Mouse (Mus musculus) intestine, embryonic 16.5 days (tissue): ENCODE measurements around the gene Nts. TPM values are rescaled to one million over a fixed set of nuclear protein-coding genes. Genes with fewer than 3 reads are reported as not detected.
A peak's percentile ranks its signal among the peaks of the same experiment; 100 is the strongest.

Experiments
- ATAC-seq: fragments of 200-750 bp; cut with Nextera tagmentation; 2 replicates; pipeline ENCODE4 v1.8.0; 2017; ENCODE audit warnings: moderate TSS enrichment, moderate library complexity
- H3K27ac ChIP-seq: fragments of 300-500 bp; sonication (generic); 2 replicates; pipeline ENCODE4 v1.5.1; 2014; ENCODE audit warnings: mild to moderate bottlenecking, low read length
- H3K27me3 ChIP-seq: fragments of 300-500 bp; sonication (generic); replicated peaks from 2 replicates; pipeline ENCODE4 v1.6.1; 2014; ENCODE audit warnings: low read length, control low read depth, mixed read lengths; ENCODE audit not compliant: control insufficient read depth, insufficient read depth
- H3K36me3 ChIP-seq: fragments of 300-500 bp; sonication (generic); 2 replicates; pipeline ENCODE4 v1.6.1; 2014; ENCODE audit warnings: low read length, control low read depth; ENCODE audit not compliant: control insufficient read depth, insufficient read depth
- H3K4me1 ChIP-seq: fragments of 300-500 bp; sonication (generic); 2 replicates; pipeline ENCODE4 v1.6.1; 2014; ENCODE audit warnings: low read length, control low read depth, mixed read lengths; ENCODE audit not compliant: control insufficient read depth, insufficient read depth
- H3K4me2 ChIP-seq: fragments of 300-500 bp; sonication (generic); 2 replicates; pipeline ENCODE4 v1.6.1; 2014; ENCODE audit warnings: low read depth, low read length, control low read depth
- H3K4me3 ChIP-seq: fragments of 300-500 bp; sonication (generic); 2 replicates; pipeline ENCODE4 v1.5.1; 2014; ENCODE audit warnings: mild to moderate bottlenecking, low read length
- H3K9ac ChIP-seq: fragments of 300-500 bp; sonication (generic); 2 replicates; pipeline ENCODE4 v1.6.1; 2014; ENCODE audit warnings: low read depth, low read length
- H3K9me3 ChIP-seq: fragments of 300-500 bp; sonication (generic); 2 replicates; pipeline ENCODE4 v1.6.1; 2016; ENCODE audit warnings: low read length, control low read depth; ENCODE audit not compliant: control insufficient read depth
- WGBS: fragments of 180-500 bp; shearing (Covaris S2); extraction: QIAGEN DNeasy Blood & Tissue Kit; methylation state at CpG from one replicate; pipeline ENCODE4 v1.1.7; 2014; 5-methylcytosine and 5-hydroxymethylcytosine counted together
- polyA plus RNA-seq: library from polyadenylated mRNA; unstranded; fragments of >200 nt; fragmentation: Nextera tagmentation; extraction: Ambion mirVana; gene quantifications from 2 replicates; pipeline ENCODE4 v1.2.1, GENCODE M21; 2015

The Nts gene
- polyA plus RNA-seq = 4.7 and 8.0 TPM in 2 replicates

DNA sequence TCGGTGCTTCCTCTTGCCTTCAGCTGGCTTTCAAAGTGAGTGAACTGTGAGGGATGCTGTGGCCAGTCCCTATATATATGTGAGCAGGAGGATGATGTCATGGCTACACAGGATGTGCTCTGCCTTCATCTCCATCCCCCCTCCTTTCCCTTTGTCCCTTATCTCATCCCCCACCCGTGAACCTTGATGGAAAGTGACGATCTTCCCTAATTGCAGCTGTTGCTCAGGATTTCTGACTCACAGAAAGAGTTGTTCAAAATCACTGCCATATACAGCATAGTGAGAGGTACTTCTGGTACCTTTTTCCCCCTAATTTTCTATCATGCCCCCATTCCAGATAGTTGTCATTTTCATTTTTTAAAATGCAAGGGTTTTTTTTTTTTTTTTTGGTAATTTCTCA lies at the start of gene Nts:
Gene Nts (minus strand): TSS at position 101 of the 400 bp plus-strand sequence.
- no peak within 1 kb of the TSS for H3K9ac ChIP-seq
- no peaks in the 10 kb centered on the region for H3K27me3 ChIP-seq
- H3K4me3 ChIP-seq = no peak within 1 kb of the TSS
- no peak for ATAC-seq
- no peak within 1 kb of the TSS for H3K4me2 ChIP-seq
- no peaks in the 10 kb centered on the region for H3K36me3 ChIP-seq
- H3K27ac ChIP-seq = no peak within 1 kb of the TSS
- H3K4me1 ChIP-seq = no peaks in the 10 kb centered on the region
- H3K9me3 ChIP-seq = no peaks in the 10 kb centered on the region
- WGBS = 26% methylated on average over 3 of the region's 3 CpGs

DNA sequence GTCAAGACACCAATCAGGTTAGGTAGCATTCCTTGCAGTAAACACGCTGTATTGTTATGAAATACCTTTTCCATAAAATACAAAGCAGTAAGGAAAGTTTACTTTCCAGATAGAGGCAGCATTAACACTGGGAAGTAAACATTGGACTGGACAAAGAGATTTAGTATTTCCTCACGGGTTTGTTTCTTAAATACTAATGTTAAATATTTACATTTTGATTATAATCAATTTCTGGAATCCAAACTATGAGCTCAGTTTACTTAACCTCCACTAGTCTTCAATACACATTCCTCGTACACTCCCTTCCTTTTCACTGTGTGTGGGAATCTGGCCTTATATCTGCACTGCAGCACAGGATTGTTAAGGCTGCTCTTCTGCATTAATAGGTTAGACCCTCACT lies 37.6 kb upstream of the Nts start:
- no peaks in the 10 kb centered on the region for H3K27me3 ChIP-seq
- no peaks in the 10 kb centered on the region for H3K9me3 ChIP-seq
- WGBS = 30% methylated on average over 3 of the region's 3 CpGs
- H3K4me1 ChIP-seq = no peaks in the 10 kb centered on the region
- no peak overlapping the region for H3K9ac ChIP-seq
- H3K36me3 ChIP-seq = no peaks in the 10 kb centered on the region
- H3K4me3 ChIP-seq = no peak overlapping the region
- no peak overlapping the region for H3K4me2 ChIP-seq
- no peak overlapping the region for H3K27ac ChIP-seq
- peak; percentile 70 for ATAC-seq

DNA sequence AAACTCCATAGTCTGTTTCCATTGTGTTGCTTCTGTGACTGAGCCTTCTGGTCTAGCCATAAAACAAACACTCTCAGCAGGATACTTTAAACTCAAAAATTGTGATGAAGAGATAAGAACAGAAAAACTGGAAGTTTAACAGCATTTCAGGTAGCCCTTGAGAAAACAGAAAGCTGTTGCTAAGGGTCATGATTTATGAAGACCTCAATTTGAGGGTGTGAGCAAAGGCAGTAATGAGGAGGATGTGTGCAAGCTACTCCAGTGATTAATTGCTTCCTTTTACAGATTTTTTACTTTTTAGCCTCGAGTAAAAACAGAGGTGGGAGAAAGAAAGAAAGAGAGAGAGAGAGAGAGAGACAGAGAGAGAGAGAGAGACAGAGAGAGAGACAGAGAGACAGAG lies 23.9 kb upstream of the Nts start:
- no peaks in the 10 kb centered on the region for H3K27me3 ChIP-seq
- 10% methylated on average over 1 of the region's 1 CpGs for WGBS
- H3K27ac ChIP-seq = no peak overlapping the region
- no peaks in the 10 kb centered on the region for H3K4me1 ChIP-seq
- no peak for ATAC-seq
- no peaks in the 10 kb centered on the region for H3K9me3 ChIP-seq
- no peaks in the 10 kb centered on the region for H3K36me3 ChIP-seq
- no peak overlapping the region for H3K9ac ChIP-seq
- no peak overlapping the region for H3K4me3 ChIP-seq
- H3K4me2 ChIP-seq = no peak overlapping the region

DNA sequence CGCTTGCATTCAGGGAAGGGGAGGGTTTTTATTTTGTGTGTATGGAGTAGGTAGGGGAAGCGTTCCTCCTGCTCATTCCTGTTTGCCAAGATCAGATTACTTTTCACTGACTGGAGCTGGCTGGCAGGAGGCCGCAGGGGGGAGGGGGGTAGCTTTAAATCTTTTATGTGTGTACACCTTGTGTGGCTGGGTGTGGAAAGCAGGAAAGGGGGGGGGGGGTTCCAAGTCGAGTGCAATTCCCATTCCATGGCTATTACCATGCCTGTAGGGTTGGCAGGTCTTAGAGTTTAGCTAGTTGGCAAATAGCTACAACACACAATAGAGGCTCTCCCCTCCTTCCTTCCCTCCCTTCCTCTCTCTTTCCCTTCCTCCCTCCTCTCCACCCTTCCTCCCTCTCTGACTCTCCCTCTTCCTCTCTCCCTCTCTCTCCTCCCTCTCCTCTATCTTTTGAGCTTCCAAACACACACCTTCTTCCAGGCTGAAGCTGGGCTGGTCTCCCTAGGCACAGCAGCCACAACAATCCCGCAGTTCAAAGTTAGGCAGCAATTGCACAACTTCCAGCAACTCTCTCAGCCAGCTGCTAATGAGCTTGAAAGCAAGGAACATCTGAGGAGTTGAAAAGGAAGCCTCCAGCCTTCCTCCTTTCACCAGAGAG lies 21.6 kb upstream of the Nts start, which contains the start of gene Rassf9:
Gene Rassf9 (plus strand): TSS at position 416 of the 655 bp plus-strand sequence.
- Histone ChIP-seq H3K36me3 (no peaks in the 10 kb centered on the region), H3K4me1 (no peaks in the 10 kb centered on the region), H3K27me3 (no peaks in the 10 kb centered on the region), H3K27ac (peak within 1 kb of the TSS; percentile 59; the same call in 1 of the 2 replicates), H3K9ac (0 out of 2 replicates have a peak within 1 kb of the TSS, but pooled peaks have one; percentile 40), H3K4me3 (peak within 1 kb of the TSS; percentile 38), H3K9me3 (no peaks in the 10 kb centered on the region), H3K4me2 (peak within 1 kb of the TSS; percentile 38)
- 11% methylated on average over 5 of the region's 5 CpGs for WGBS
- peak; percentile 84 for ATAC-seq

DNA sequence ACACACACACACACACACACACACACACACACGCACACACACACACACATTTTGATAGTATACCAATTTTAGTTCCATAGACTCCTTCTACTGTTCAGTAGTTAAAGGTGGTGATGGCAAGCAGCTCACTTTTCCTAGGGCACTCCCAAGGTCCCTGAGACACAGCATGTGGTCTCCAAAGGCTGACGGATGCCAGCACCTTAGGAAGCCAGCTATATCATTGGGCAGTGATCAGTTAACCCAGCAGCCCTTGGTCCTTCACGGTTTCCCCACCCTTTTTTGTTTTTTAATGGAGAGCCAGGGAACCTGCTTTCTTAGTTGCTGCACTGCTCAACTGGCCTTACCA lies 21.1 kb upstream of the Nts start:
- no peaks in the 10 kb centered on the region for H3K4me1 ChIP-seq
- no peak for ATAC-seq
- no peaks in the 10 kb centered on the region for H3K27me3 ChIP-seq
- no peak overlapping the region for H3K27ac ChIP-seq
- no peaks in the 10 kb centered on the region for H3K36me3 ChIP-seq
- H3K4me2 ChIP-seq = peak overlapping the region; percentile 38; the same call in 1 of the 2 replicates
- no peak overlapping the region for H3K4me3 ChIP-seq
- H3K9ac ChIP-seq = 0 out of 2 replicates have a peak overlapping the region, but pooled peaks have one; percentile 40
- H3K9me3 ChIP-seq = no peaks in the 10 kb centered on the region
- 39% methylated on average over 3 of the region's 3 CpGs for WGBS

DNA sequence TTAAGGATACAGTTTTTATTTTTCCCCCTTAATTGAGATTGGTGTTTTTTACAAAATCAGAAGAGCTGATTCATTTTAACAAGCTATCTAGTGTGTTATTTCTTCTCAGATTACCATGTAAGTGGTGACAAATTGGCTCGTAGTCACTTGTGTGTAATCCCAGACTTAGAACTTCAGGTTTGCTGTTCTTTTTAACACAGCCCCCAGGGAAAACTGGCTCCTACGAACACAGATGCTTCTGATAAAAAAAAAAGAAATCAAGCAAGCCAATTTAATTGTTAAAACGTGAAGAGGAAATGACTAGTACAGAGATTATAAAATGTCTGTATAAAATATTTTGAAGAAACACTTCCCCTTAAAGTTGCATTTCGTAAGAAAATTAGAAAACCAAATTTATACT lies 17.1 kb upstream of the Nts start:
- WGBS = 57% methylated on average over 4 of the region's 4 CpGs
- H3K27me3 ChIP-seq = no peaks in the 10 kb centered on the region
- no peak for ATAC-seq

DNA sequence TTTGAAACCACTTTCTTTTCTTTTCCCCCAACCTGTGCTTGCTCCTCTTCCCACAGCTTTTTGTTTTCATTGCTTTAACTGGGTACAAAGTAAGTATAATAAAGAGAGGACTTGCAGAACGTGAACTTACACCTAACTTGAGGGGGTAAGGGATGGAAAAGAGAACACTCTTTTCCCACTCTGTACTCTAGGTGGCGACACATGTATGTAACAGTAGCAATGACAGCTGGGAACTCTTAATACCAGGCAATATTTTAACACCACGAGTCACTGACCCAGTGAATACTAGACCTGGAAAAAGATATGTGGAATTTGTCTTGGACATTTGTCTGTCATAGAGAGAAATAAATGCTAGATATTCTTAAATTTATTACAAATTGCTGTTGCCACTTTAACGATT lies 8.5 kb upstream of the Nts start:
- ATAC-seq = no peak
- no peaks in the 10 kb centered on the region for H3K9me3 ChIP-seq
- H3K27ac ChIP-seq = no peak overlapping the region
- H3K4me1 ChIP-seq = no peaks in the 10 kb centered on the region
- H3K4me2 ChIP-seq = no peak overlapping the region
- H3K27me3 ChIP-seq = no peaks in the 10 kb centered on the region
- H3K9ac ChIP-seq = no peak overlapping the region
- H3K36me3 ChIP-seq = no peaks in the 10 kb centered on the region
- WGBS = 29% methylated on average over 4 of the region's 4 CpGs
- H3K4me3 ChIP-seq = no peak overlapping the region

More for the DNA sequence above, 17.1 kb upstream of the Nts start:
- H3K4me3 ChIP-seq = no peak overlapping the region
- no peaks in the 10 kb centered on the region for H3K4me1 ChIP-seq
- no peak overlapping the region for H3K27ac ChIP-seq
- no peak overlapping the region for H3K9ac ChIP-seq
- no peaks in the 10 kb centered on the region for H3K36me3 ChIP-seq
- H3K9me3 ChIP-seq = no peaks in the 10 kb centered on the region
- no peak overlapping the region for H3K4me2 ChIP-seq

DNA sequence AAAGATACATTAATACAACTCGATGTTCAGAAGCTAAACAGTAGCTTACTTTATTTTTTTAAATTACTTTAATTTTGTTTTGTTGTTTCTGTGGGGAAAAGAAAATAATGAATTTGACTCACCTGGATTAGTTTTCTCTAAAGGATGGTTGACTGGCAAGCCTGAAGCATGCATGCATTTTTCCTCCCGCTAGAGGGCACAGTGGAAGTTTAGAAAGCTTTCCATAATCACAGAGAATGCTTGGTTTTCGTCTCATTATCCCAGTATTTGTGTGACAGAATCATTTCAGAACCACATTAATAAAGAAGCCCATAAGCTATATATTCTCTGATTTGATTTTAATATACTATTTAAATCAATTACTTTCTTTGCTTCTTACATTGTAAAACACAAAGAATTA lies 1.5 kb upstream of the Nts start:
- Histone ChIP-seq H3K36me3 (no peaks in the 10 kb centered on the region), H3K4me3 (no peak overlapping the region), H3K9me3 (no peaks in the 10 kb centered on the region), H3K4me1 (no peaks in the 10 kb centered on the region), H3K9ac (no peak overlapping the region), H3K27me3 (no peaks in the 10 kb centered on the region), H3K4me2 (no peak overlapping the region), H3K27ac (no peak overlapping the region)
- no peak for ATAC-seq
- WGBS = 10% methylated on average over 3 of the region's 3 CpGs

DNA sequence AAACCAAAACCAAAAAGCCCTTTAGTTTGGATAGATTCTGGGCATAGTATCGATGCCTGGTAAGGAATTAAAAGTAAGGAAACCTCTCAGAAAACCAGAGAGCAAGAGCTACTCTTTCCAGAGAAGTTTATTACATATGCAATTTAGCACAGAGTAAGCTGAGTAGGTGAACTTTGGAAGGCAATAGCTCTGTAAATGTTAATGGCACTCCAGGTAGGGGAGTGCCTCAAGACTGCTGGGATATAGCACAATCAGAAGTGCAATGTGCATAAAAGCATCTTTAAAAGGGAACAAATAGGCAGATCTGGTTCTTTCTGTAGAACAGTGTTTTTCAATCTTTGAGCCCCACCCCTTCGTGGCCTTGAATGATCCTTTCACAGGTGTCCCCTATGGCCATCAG lies 20.9 kb downstream of the Nts start:
- Histone ChIP-seq H3K4me3 (no peak overlapping the region), H3K4me2 (no peak overlapping the region), H3K9me3 (no peaks in the 10 kb centered on the region), H3K27ac (no peak overlapping the region), H3K27me3 (no peaks in the 10 kb centered on the region), H3K9ac (no peak overlapping the region), H3K4me1 (no peaks in the 10 kb centered on the region), H3K36me3 (no peaks in the 10 kb centered on the region)
- peak; percentile 96 for ATAC-seq
- WGBS = 71% methylated on average over 2 of the region's 2 CpGs

DNA sequence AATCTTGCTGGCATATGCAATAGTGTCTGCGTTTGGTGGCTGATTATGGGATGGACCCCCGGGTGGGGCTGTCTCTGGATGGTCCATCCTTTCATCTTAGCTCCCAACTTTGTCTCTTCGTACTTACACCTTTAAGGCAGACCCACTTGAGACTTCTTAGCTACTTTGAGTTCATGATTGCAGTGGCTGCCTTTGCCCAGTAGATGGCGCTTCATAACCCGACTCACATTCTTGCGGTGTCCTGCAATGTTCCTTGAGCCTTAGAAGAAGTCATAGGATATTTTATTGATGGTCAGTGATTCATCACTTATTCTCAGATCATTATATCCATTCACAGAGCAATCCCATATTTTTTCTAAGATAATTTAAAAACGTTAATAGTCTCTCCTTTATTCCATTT lies 38.5 kb downstream of the Nts start:
- no peak overlapping the region for H3K4me3 ChIP-seq
- 14% methylated on average over 7 of the region's 7 CpGs for WGBS

More for the DNA sequence above, 38.5 kb downstream of the Nts start:
- H3K9me3 ChIP-seq = no peaks in the 10 kb centered on the region
- no peaks in the 10 kb centered on the region for H3K36me3 ChIP-seq
- H3K4me1 ChIP-seq = no peaks in the 10 kb centered on the region
- no peak overlapping the region for H3K4me2 ChIP-seq
- H3K9ac ChIP-seq = no peak overlapping the region
- H3K27ac ChIP-seq = no peak overlapping the region
- no peaks in the 10 kb centered on the region for H3K27me3 ChIP-seq
- 0 out of 2 replicates have a peak, but pooled peaks have one; percentile 48 for ATAC-seq
